Mouse (Mus musculus): ENCODE results near the gene Zfp853. TPM values are rescaled to one million over a fixed set of nuclear protein-coding genes. Genes with fewer than 3 reads are reported as not detected.

The Zfp853 gene
- polyA plus RNA-seq, 1 experiment = not detected

- Histone ChIP-seq H3K36me3 (ENCODE audit: control insufficient read depth, insufficient read depth) (peaks cover 57% of the 10 kb centered on the region), H3K4me3 (ENCODE audit: insufficient read depth, poor library complexity, severe bottlenecking) (peak overlapping the region; percentile 59), H3K27me3 (ENCODE audit: control insufficient read depth, insufficient read depth, insufficient read length) (no peaks in the 10 kb centered on the region), H3K79me2 (ENCODE audit: control insufficient read depth, insufficient read depth) (peaks cover 57% of the 10 kb centered on the region), H3K79me3 (ENCODE audit: low read depth) (peaks cover 37% of the 10 kb centered on the region), H3ac (ENCODE audit: control insufficient read depth, insufficient read length, low read depth) (peak overlapping the region; percentile 100)
- TF ChIP-seq MAX (IDR thresholded peaks at IDR 0.05) (no peak), USF1 (IDR thresholded peaks at IDR 0.05; ENCODE audit: low read depth) (no peak), MYOG (IDR thresholded peaks at IDR 0.05; ENCODE audit: control insufficient read depth, extremely low read depth, insufficient read length) (no peak), CEBPB (IDR thresholded peaks at IDR 0.05; ENCODE audit: low read depth) (no peak)
These were observed 20.8 kb upstream of the Zfp853 start for GRCm38 (mm10) chr5:143314183-143314729.

GRCm38 (mm10) chr5:143311886-143312285, 18.5 kb upstream of the Zfp853 start:
- Histone ChIP-seq H3K79me2 (ENCODE audit: control insufficient read depth, insufficient read depth) (peaks cover 64% of the 10 kb centered on the region), H3K4me3 (ENCODE audit: insufficient read depth, poor library complexity, severe bottlenecking) (no peak overlapping the region), H3ac (ENCODE audit: control insufficient read depth, insufficient read length, low read depth) (no peak overlapping the region), H3K36me3 (ENCODE audit: control insufficient read depth, insufficient read depth) (peaks cover 69% of the 10 kb centered on the region), H3K27me3 (ENCODE audit: control insufficient read depth, insufficient read depth, insufficient read length) (no peaks in the 10 kb centered on the region), H3K79me3 (ENCODE audit: low read depth) (peaks cover 39% of the 10 kb centered on the region)
- TF ChIP-seq MYOG (IDR thresholded peaks at IDR 0.05; ENCODE audit: control insufficient read depth, extremely low read depth, insufficient read length) (no peak), CTCF (IDR thresholded peaks at IDR 0.05; ENCODE audit: control insufficient read depth, insufficient read depth, insufficient read length) (peak; percentile 40), USF1 (IDR thresholded peaks at IDR 0.05; ENCODE audit: low read depth) (no peak), CEBPB (IDR thresholded peaks at IDR 0.05; ENCODE audit: low read depth) (no peak), FOSL1 (IDR thresholded peaks at IDR 0.05; ENCODE audit: insufficient read depth, low read length, poor library complexity, severe bottlenecking) (no peak)

GRCm38 (mm10) chr5:143309916-143310315, 16.5 kb upstream of the Zfp853 start:
- peaks cover 53% of the 10 kb centered on the region for H3K79me3 ChIP-seq (ENCODE audit: low read depth)
- no peak overlapping the region for H3ac ChIP-seq (ENCODE audit: control insufficient read depth, insufficient read length, low read depth)
- H3K79me2 ChIP-seq (ENCODE audit: control insufficient read depth, insufficient read depth) = peaks cover 84% of the 10 kb centered on the region
- no peaks in the 10 kb centered on the region for H3K27me3 ChIP-seq (ENCODE audit: control insufficient read depth, insufficient read depth, insufficient read length)
- H3K4me3 ChIP-seq (ENCODE audit: insufficient read depth, poor library complexity, severe bottlenecking) = no peak overlapping the region
- TF ChIP-seq MYOG (IDR thresholded peaks at IDR 0.05; ENCODE audit: control insufficient read depth, extremely low read depth, insufficient read length) (no peak), USF1 (IDR thresholded peaks at IDR 0.05; ENCODE audit: low read depth) (no peak), MYOD1 (IDR thresholded peaks at IDR 0.05; ENCODE audit: control insufficient read depth, insufficient read length, low read depth) (no peak), CTCF (IDR thresholded peaks at IDR 0.05; ENCODE audit: control insufficient read depth, insufficient read depth, insufficient read length) (no peak), FOSL1 (IDR thresholded peaks at IDR 0.05; ENCODE audit: insufficient read depth, low read length, poor library complexity, severe bottlenecking) (no peak), MAX (IDR thresholded peaks at IDR 0.05) (no peak), CEBPB (IDR thresholded peaks at IDR 0.05; ENCODE audit: low read depth) (no peak)
- peaks cover 83% of the 10 kb centered on the region for H3K36me3 ChIP-seq (ENCODE audit: control insufficient read depth, insufficient read depth)

GRCm38 (mm10) chr5:143308825-143309224, 15.4 kb upstream of the Zfp853 start:
- peaks cover 51% of the 10 kb centered on the region for H3K79me3 ChIP-seq (ENCODE audit: low read depth)
- H3K27me3 ChIP-seq (ENCODE audit: control insufficient read depth, insufficient read depth, insufficient read length) = no peaks in the 10 kb centered on the region
- peaks cover 76% of the 10 kb centered on the region for H3K79me2 ChIP-seq (ENCODE audit: control insufficient read depth, insufficient read depth)
- TF ChIP-seq CEBPB (IDR thresholded peaks at IDR 0.05; ENCODE audit: low read depth) (no peak), MYOG (IDR thresholded peaks at IDR 0.05; ENCODE audit: control insufficient read depth, extremely low read depth, insufficient read length) (no peak), CTCF (IDR thresholded peaks at IDR 0.05; ENCODE audit: control insufficient read depth, insufficient read depth, insufficient read length) (no peak), MYOD1 (IDR thresholded peaks at IDR 0.05; ENCODE audit: control insufficient read depth, insufficient read length, low read depth) (no peak), USF1 (IDR thresholded peaks at IDR 0.05; ENCODE audit: low read depth) (no peak), MAX (IDR thresholded peaks at IDR 0.05) (no peak), FOSL1 (IDR thresholded peaks at IDR 0.05; ENCODE audit: insufficient read depth, low read length, poor library complexity, severe bottlenecking) (no peak)
- H3K36me3 ChIP-seq (ENCODE audit: control insufficient read depth, insufficient read depth) = peaks cover 85% of the 10 kb centered on the region
- no peak overlapping the region for H3ac ChIP-seq (ENCODE audit: control insufficient read depth, insufficient read length, low read depth)
- no peak overlapping the region for H3K4me3 ChIP-seq (ENCODE audit: insufficient read depth, poor library complexity, severe bottlenecking)

GRCm38 (mm10) chr5:143304251-143304650, 10.8 kb upstream of the Zfp853 start:
- H3K79me2 ChIP-seq (ENCODE audit: control insufficient read depth, insufficient read depth) = peaks cover 30% of the 10 kb centered on the region
- H3K4me3 ChIP-seq (ENCODE audit: insufficient read depth, poor library complexity, severe bottlenecking) = no peak overlapping the region
- no peak overlapping the region for H3ac ChIP-seq (ENCODE audit: control insufficient read depth, insufficient read length, low read depth)
- no peak for TF ChIP-seq MYOD1 (IDR thresholded peaks at IDR 0.05; ENCODE audit: control insufficient read depth, insufficient read length, low read depth)
- no peak for TF ChIP-seq USF1 (IDR thresholded peaks at IDR 0.05; ENCODE audit: low read depth)
- no peaks in the 10 kb centered on the region for H3K27me3 ChIP-seq (ENCODE audit: control insufficient read depth, insufficient read depth, insufficient read length)
- peaks cover 27% of the 10 kb centered on the region for H3K79me3 ChIP-seq (ENCODE audit: low read depth)
- H3K36me3 ChIP-seq (ENCODE audit: control insufficient read depth, insufficient read depth) = peaks cover 73% of the 10 kb centered on the region

- peaks cover 21% of the 10 kb centered on the region for H3K79me3 ChIP-seq (ENCODE audit: low read depth)
- H3K79me2 ChIP-seq (ENCODE audit: control insufficient read depth, insufficient read depth) = peaks cover 17% of the 10 kb centered on the region
- H3K27me3 ChIP-seq (ENCODE audit: control insufficient read depth, insufficient read depth, insufficient read length) = no peaks in the 10 kb centered on the region
- peaks cover 43% of the 10 kb centered on the region for H3K36me3 ChIP-seq (ENCODE audit: control insufficient read depth, insufficient read depth)
- H3ac ChIP-seq (ENCODE audit: control insufficient read depth, insufficient read length, low read depth) = no peak overlapping the region
- H3K4me3 ChIP-seq (ENCODE audit: insufficient read depth, poor library complexity, severe bottlenecking) = no peak overlapping the region
- TF ChIP-seq FOSL1 (IDR thresholded peaks at IDR 0.05; ENCODE audit: insufficient read depth, low read length, poor library complexity, severe bottlenecking) (no peak), CTCF (IDR thresholded peaks at IDR 0.05; ENCODE audit: control insufficient read depth, insufficient read depth, insufficient read length) (peak; percentile 0)
These were observed 7.9 kb upstream of the Zfp853 start for GRCm38 (mm10) chr5:143301296-143301695.
